Mouse (Mus musculus): ENCODE results near the gene Dapl1. TPM values are rescaled to one million over a fixed set of nuclear protein-coding genes. Genes with fewer than 3 reads are reported as not detected.
A peak's percentile ranks its signal among the peaks of the same experiment; 100 is the strongest.

The Dapl1 gene
- total RNA-seq, 1 experiment from 2014 or later, result not detected

DNA sequence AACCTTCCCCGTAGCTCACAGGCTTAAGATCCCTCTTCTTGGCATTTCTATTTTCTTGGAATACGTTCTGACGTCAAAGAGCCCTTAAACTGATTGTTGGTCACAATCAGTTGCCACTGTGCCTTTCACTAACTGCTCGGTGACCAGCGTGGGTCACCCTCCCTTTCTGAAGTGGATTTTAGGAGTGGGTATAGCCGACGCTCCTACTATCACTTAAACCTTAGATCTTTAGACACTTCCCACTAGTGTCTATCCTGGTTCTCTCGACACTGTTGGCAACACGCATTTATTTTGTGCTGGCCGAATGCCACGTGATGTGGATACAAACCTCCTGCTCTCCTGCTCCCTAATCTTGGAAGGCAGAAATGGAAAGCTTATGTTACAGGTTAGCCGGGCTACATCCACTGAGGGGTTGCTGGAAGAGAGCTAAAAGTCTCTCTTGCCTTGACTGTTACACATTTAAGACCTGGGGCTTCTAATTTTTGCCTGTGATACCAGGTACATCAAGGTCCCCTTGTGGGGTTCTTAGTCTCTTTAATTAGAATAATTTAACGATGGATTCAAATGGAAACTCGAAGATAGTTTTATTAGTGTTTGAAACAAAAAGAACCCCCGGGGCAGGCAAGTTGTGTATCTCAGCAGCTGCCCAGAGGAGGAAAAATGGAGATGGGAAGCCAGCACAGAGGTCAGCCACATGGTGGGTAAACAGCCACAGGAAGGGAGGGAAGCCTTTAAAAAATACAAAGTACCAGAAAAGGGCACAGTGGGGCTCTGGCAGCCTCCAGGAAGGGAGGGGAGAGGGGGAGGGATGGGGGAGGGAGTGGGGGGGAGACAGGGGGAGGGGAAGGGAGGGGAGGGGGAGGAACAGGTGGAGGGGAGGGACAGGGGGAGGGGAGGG lies 13.2 kb upstream of the Dapl1 start:
- DNase-seq, result peak; percentile 7

DNA sequence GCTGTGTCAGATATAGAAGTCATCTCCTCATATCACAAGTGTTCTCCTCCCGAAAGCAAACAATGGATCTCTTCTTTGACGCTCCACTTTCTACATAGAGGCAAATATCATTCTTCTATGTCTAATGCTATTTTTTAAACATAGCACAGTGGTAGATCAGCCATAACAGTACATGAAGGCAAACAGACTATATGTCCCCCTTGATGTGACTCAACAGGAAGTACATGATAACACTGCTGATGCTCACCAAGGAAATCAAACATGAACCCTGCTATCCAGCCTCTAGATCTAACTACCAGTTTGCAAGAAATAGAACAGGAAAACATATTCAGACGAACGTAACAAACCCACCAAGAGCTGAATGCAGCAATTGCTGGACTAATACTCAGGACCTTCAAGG lies 10.1 kb upstream of the Dapl1 start:
- DNase-seq, result no peak

- no peak for DNase-seq
These were observed 627 bp downstream of the Dapl1 start for GRCm38 (mm10) chr2:59485080-59485479.

DNA sequence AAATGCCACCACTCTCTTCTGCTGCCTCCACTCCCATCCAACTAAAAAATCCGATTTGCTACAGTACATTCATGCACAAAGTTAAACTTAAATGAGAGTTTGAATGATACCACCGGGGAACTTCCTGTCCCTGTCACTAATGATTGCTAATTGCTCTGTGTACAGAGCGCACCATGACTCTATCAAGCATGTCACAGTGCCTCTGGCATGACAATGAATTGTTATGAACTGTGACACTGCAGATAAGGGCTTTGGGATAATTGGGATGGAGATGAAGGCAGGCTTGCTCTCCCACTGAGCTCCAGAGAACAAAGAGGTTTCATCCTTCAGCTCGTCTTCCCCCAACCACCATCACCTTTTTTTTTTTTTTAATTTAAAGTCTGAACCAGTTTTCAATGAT lies 1.2 kb downstream of the Dapl1 start:
- no peak for DNase-seq

GRCm38 (mm10) chr2:59486196-59486845 lies 1.9 kb downstream of the Dapl1 start:
- DNase-seq, result no peak

GRCm38 (mm10) chr2:59488235-59488634 lies 3.8 kb downstream of the Dapl1 start:
- DNase-seq, result no peak

DNA sequence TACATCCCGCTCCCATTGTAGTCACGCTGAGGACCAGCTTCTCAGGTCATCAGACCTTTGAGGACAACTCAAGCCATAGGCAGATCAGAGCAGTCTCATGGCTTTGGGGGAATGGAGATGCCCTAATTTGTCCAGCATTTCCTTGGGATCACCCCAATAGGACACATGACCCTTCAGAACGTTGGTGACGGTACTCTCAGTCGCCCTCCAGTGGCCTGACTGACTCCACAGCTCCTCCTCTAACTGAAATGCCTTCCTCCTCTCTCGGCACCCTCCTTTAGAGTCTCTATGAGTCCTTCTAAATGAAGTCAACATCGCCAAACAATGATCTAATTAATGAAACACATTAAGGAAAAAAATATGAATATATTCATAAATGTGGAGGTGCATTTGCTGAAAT lies 5.9 kb downstream of the Dapl1 start:
- DNase-seq, result peak; percentile 41

GRCm38 (mm10) chr2:59493445-59494085 lies 9.1 kb downstream of the Dapl1 start:
- DNase-seq, result no peak

GRCm38 (mm10) chr2:59499146-59499545 lies 14.7 kb downstream of the Dapl1 start:
- no peak for DNase-seq

GRCm38 (mm10) chr2:59499717-59500116 lies 15.3 kb downstream of the Dapl1 start:
- peak; percentile 36 for DNase-seq

DNA sequence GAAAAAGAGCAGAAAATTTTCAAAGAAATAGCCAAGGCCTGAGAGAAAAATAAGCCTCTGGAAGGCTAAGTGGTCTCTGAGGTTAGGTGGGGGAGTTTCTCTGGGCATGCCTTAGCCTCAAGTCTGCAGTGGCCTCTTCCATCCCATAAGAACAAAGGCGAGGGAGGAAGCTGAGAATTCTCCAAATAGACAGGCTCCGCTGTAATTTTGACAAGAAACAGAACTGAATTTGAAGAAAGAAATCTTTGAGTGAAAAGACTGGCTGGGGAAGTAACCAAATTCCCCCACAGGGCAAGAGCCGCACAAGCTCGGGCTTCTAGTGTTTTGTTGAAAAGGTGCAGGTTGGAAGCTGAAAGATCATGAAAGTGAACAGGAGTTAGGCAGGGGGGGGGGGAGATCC lies 24.6 kb downstream of the Dapl1 start:
- DNase-seq, result no peak

- no peak for DNase-seq
These were observed 26.0 kb downstream of the Dapl1 start for GRCm38 (mm10) chr2:59510416-59510815.

GRCm38 (mm10) chr2:59510882-59511281 lies 26.4 kb downstream of the Dapl1 start:
- DNase-seq, result no peak

GRCm38 (mm10) chr2:59520663-59521062 lies 36.2 kb downstream of the Dapl1 start:
- DNase-seq, result no peak

GRCm38 (mm10) chr2:59522079-59522684 lies 37.7 kb downstream of the Dapl1 start:
- DNase-seq, result peak; percentile 88

GRCm38 (mm10) chr2:59523526-59523925 lies 39.1 kb downstream of the Dapl1 start:
- no peak for DNase-seq

DNA sequence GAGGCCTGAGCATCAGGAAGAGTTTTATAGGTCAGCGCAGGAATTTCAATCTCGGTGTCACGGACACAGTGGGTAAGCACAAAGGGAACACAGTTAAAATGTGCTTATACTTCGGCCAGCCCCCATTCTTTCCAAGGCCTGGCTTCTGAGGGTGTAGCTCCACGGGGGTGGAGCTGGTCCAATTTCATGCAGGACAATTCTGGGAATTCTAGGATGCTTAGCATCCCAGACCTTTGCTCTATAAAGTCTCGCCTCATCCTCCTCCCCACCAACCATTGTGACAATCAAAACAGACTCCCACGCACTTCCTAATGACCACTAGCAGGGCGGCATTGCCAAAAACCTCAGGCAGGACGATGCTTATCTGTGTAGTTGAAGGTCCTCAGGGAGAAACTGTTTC lies 42.4 kb downstream of the Dapl1 start:
- no peak for DNase-seq

- DNase-seq, result no peak
These were observed 45.2 kb downstream of the Dapl1 start for GRCm38 (mm10) chr2:59529574-59530080.

GRCm38 (mm10) chr2:59530811-59531210 lies 46.4 kb downstream of the Dapl1 start:
- DNase-seq, result no peak

GRCm38 (mm10) chr2:59532999-59533398 lies 48.5 kb downstream of the Dapl1 start:
- DNase-seq, result no peak

DNA sequence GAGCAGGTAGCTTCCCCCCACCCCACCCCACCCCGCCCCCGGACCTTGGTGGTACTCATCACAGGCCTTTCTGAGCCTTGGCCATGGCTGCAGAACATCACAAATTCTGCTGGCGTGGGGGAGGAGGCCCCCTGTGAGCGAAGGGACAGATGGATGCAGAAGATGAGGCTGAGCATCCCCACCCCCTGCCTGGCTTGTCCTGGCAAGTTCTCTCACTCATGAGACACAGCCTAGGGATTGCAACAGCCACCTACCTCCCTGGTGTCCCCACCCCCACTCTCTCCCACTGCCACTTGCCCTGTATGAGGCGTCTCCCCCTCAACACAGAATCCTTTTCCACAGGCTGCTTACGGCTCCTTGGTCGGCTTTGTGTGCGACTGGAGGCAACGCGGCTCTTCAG lies 49.1 kb downstream of the Dapl1 start:
- no peak for DNase-seq

DNA sequence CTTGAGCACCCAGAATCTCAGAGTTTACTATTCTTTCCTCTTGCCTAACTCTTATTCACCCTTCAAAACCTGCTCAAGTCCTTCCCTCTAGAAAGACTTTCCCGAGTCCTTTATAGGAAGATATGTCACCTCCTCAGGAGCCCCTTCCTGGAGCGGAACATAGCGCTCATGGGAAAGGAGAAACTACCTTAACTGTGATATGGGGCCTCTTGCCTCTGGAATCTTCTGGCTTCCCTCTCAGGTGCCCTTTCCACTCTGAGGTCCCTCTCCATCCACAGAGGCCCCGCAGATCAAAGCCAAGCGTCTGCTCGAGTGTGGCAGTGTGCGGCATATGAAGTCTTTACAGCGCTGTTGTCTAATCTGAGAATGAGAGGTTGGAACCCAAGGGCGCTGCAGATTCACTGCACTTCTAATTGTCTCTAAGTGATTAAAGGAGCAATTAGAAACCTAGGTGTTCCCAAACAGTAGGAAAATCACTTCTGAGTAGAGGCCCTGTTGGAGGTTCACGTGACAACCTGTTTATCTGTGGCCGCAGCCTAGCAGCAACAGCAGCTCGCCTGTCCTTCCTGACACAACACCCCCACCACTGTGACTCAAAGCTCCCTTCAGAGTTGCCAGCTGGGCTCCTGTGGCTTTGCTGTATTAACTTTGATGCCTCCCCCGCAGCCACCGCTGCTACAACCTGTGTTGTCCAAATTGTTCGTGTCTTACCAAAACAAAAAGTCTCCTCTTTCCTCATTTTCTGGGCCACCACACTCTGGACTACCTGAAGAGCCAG lies 49.7 kb downstream of the Dapl1 start:
- DNase-seq, result no peak

All from adrenal gland, postnatal 14 days (tissue).